Mouse (Mus musculus) mouse embryonic stem cell (cell line): ENCODE results near the gene Mmel1.

Experiments
- in situ Hi-C, 2 experiments: fragments of 300-500 bp; cut with MboI; formaldehyde crosslinking; loops; 1 replicate in 1 of 2; 3 replicates in 1 of 2; pipeline ENCODE4 v1.14.3; 2019 to 2020; ENCODE audit warnings: low sequenced_read_pairs in 2 of 2, low pct_unique_long_range_greater_than_20kb in 1 of 2, mixed read lengths in 1 of 2; ENCODE audit not compliant: unreplicated experiment in 1 of 2

The Mmel1 gene

GRCm38 (mm10) chr4:154926969-154927898 lies 57.8 kb downstream of the Mmel1 start:
- in situ Hi-C loops: no loop called here

GRCm38 (mm10) chr4:154927899-154928337 lies 58.5 kb downstream of the Mmel1 start:
- in situ Hi-C loops: no loop called here

GRCm38 (mm10) chr4:154928395-154929087 lies 59.2 kb downstream of the Mmel1 start, which contains the start of gene Tnfrsf14:
Gene Tnfrsf14 (minus strand): TSS chr4:154928563.
- in situ Hi-C loops: no loop called here

GRCm38 (mm10) chr4:154929088-154929660 lies 59.8 kb downstream of the Mmel1 start:
- in situ Hi-C loops: no loop called here

- in situ Hi-C loops: no loop called here
Measured at GRCm38 (mm10) chr4:154933306-154933907, 64.0 kb downstream of the Mmel1 start.

- in situ Hi-C loops: no loop called here
Measured at GRCm38 (mm10) chr4:154934800-154935199, 65.4 kb downstream of the Mmel1 start.

GRCm38 (mm10) chr4:154935788-154936187 lies 66.4 kb downstream of the Mmel1 start:
- in situ Hi-C loops: no loop called here

GRCm38 (mm10) chr4:154936542-154937255 lies 67.3 kb downstream of the Mmel1 start:
- in situ Hi-C loops: no loop called here

GRCm38 (mm10) chr4:154937746-154938145 lies 68.4 kb downstream of the Mmel1 start:
- in situ Hi-C loops: no loop called here

- in situ Hi-C loops: loop anchor here in 1 of 2 experiments (10.0 kb wide), 1 partner anchor 125 kb away; the partner anchor contains the start of gene Pex10
Measured at GRCm38 (mm10) chr4:154940156-154940555, 70.8 kb downstream of the Mmel1 start.

- in situ Hi-C loops: loop anchor here in 1 of 2 experiments (10.0 kb wide), 1 partner anchor 123 kb away; the partner anchor contains the start of gene Pex10
Measured at GRCm38 (mm10) chr4:154941831-154942230, 72.4 kb downstream of the Mmel1 start.

GRCm38 (mm10) chr4:154942632-154943322 lies 73.4 kb downstream of the Mmel1 start:
- in situ Hi-C loops: loop anchor here in 1 of 2 experiments (10.0 kb wide), 1 partner anchor 122 kb away; the partner anchor contains the start of gene Pex10

- in situ Hi-C loops: loop anchor here in 1 of 2 experiments (10.0 kb wide), 1 partner anchor 121 kb away; the partner anchor contains the start of gene Pex10
Measured at GRCm38 (mm10) chr4:154943323-154944039, 74.1 kb downstream of the Mmel1 start.

GRCm38 (mm10) chr4:154944121-154944590 lies 74.8 kb downstream of the Mmel1 start:
- in situ Hi-C loops: loop anchor here in 1 of 2 experiments (10.0 kb wide), 1 partner anchor 121 kb away; the partner anchor contains the start of gene Pex10
